Mouse (Mus musculus): ENCODE measurements around the gene Rnf186. TPM values are rescaled to one million over a fixed set of nuclear protein-coding genes. Genes with fewer than 3 reads are reported as not detected.

Gene Rnf186
- polyA plus RNA-seq, 1 experiment from 2014 or later: 0.43 TPM

GRCm38 (mm10) chr4:139014793-139015192, 47.9 kb downstream of the Rnf186 start:
- Histone ChIP-seq H3K27me3 (no peaks in the 10 kb centered on the region), H3K4me3 (replicated peaks) (no peak overlapping the region), H3K9me3 (replicated peaks) (no peaks in the 10 kb centered on the region), H3K4me1 (no peaks in the 10 kb centered on the region), H3K4me2 (replicated peaks) (no peak overlapping the region), H3K9ac (no peak overlapping the region), H3K36me3 (no peaks in the 10 kb centered on the region), H3K27ac (replicated peaks) (no peak overlapping the region)
- WGBS: 83% methylated on average over 6 of the region's 6 CpGs
- ATAC-seq (ENCODE audit: insufficient number of reproducible peaks, low FRiP score, low TSS enrichment, low read depth): no peak

Other genes with a start within 250 kb of the Rnf186 start
- 0.38 and 0.61 TPM in 2 replicates for gene Pla2g2c, start 242.3 kb upstream of the Rnf186 start, polyA plus RNA-seq (2015; fragmentation: Nextera tagmentation; extraction: Ambion mirVana)
- 4.3 and 10.3 TPM in 2 replicates for gene Ubxn10, start 229.9 kb upstream of the Rnf186 start, polyA plus RNA-seq (2015; fragmentation: Nextera tagmentation; extraction: Ambion mirVana)
- 29.2 and 31.1 TPM in 2 replicates for gene Pla2g2f, start 209.5 kb upstream of the Rnf186 start, polyA plus RNA-seq (2015; fragmentation: Nextera tagmentation; extraction: Ambion mirVana)
- gene Pla2g2d, start 191.4 kb upstream of the Rnf186 start, polyA plus RNA-seq (2015; fragmentation: Nextera tagmentation; extraction: Ambion mirVana): 0.24 and 0.30 TPM in 2 replicates
- 3.0 and 3.5 TPM in 2 replicates for gene Pla2g5, start 103.6 kb upstream of the Rnf186 start, polyA plus RNA-seq (2015; fragmentation: Nextera tagmentation; extraction: Ambion mirVana)
- not detected in 2 replicates for gene Gm13030, start 93.1 kb upstream of the Rnf186 start, polyA plus RNA-seq (2015; fragmentation: Nextera tagmentation; extraction: Ambion mirVana)
- 0.96 and 1.1 TPM in 2 replicates for gene Pla2g2e, start 89.2 kb upstream of the Rnf186 start, polyA plus RNA-seq (2015; fragmentation: Nextera tagmentation; extraction: Ambion mirVana)
- 4.0 and 4.1 TPM in 2 replicates for gene Otud3, start 53.2 kb upstream of the Rnf186 start, polyA plus RNA-seq (2015; fragmentation: Nextera tagmentation; extraction: Ambion mirVana)
- gene Tmco4, start 5.8 kb downstream of the Rnf186 start, polyA plus RNA-seq (2015; fragmentation: Nextera tagmentation; extraction: Ambion mirVana): 4.9 and 6.4 TPM in 2 replicates
- 0.20 and 0.28 TPM in 2 replicates for gene Htr6, start 108.5 kb downstream of the Rnf186 start, polyA plus RNA-seq (2015; fragmentation: Nextera tagmentation; extraction: Ambion mirVana)
- gene Nbl1, start 125.9 kb downstream of the Rnf186 start, polyA plus RNA-seq (2015; fragmentation: Nextera tagmentation; extraction: Ambion mirVana): 167 and 168 TPM in 2 replicates
- 462 and 488 TPM in 2 replicates for gene Minos1, start 164.0 kb downstream of the Rnf186 start, polyA plus RNA-seq (2015; fragmentation: Nextera tagmentation; extraction: Ambion mirVana)
- gene Capzb, start 225.8 kb downstream of the Rnf186 start, polyA plus RNA-seq (2015; fragmentation: Nextera tagmentation; extraction: Ambion mirVana): 389 and 397 TPM in 2 replicates

Data from embryonic facial prominence, embryonic 15.5 days (tissue).